Mouse (Mus musculus) ovary, postnatal 14 days (tissue): Measurements from ENCODE around the gene Rcor1.
"Not testable (repeated sequence)": the region's sequence is repeated elsewhere in the genome, so short reads cannot be mapped to it uniquely, and the experiment has no call there.

Source experiments
- DNase-seq: peaks from one replicate; pipeline ENCODE4 v3.0.0; 2022; ENCODE audit warnings: low spot score

Gene Rcor1

DNA sequence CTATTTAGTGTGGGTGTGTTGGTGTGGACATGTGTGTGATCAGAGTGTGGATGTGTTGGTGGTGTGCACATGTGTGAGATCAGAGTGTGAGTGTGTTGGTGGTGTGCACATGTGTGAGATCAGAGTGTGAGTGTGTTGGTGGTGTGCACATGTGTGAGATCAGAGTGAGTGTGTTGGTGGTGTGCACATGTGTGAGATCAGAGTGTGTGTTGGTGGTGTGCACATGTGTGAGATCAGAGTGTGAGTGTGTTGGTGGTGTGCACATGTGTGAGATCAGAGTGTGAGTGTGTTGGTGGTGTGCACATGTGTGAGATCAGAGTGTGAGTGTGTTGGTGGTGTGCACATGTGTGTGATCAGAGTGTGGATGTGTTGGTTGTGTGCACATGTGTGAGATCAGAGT is 30.1 kb downstream of the Rcor1 start:
- DNase-seq = not testable (repeated sequence)

DNA sequence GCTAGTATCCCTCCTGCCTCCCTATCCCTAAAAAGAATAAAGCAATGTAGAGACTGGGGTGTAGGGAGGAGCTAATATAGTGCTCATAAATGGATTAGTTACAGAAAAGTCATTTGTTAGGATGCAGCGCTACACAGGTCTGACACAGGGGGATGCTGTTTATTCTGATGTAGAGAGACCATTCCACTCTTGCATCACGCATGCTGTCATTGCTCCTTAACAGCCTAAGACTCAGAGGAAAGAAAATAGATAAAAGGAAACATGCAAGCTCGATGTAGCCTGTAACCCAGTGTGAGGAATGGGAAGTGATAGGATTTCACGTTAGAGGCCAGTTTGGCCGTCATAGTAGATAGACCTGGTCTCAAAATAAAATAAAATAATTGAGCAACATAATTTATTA is 31.9 kb downstream of the Rcor1 start:
- DNase-seq = no peak

GRCm38 (mm10) chr12:111071477-111072152 is 32.5 kb downstream of the Rcor1 start:
- DNase-seq = peak; percentile 21

DNA sequence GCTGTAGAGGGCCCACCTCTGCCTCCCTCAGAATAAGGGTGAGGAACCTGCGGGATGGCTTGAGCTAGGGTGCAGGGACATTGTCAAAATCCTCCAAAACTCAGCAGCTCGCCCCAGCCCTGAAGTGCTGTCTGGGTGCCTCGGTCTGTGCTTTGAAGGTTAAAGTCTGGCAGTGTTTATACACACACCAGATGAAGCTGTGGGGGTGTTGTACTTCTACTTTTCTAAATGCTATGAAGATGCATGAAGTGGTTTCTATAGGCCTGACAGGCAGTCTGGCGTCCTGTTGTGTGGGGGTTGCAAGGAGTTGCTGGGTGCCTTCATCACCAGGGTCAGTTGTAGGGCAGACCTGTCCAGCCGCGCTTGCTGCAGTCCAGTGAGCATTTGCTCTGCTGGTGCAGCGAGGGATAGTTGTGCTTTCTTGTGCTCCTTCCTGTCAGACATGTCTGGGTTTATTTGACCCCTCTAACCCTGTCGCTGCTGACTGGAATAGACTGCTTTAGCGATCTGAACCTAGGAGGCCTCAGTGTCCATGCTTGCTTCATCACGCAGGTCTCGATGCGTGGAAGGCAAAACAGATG is 37.3 kb downstream of the Rcor1 start:
- no peak for DNase-seq

DNA sequence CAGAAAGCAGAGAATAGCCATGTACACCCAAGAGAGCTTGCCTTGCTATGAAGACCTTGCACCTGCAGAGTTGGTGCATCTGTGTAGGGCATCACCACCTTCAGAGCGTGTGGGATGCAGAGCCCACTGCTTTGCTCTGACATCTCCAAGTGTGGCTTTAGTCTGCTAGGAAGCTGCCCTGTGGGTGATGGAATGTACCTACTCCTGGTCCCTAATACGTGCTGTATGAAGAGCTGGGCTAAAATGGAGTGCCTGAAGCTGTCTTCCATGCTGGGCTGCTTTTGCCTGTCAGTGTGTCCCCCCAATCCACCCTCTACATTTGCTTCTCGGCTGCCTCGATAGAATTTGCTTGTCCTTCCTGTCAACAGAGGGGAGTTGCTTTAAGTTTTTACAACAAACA is 46.4 kb downstream of the Rcor1 start:
- DNase-seq = no peak

DNA sequence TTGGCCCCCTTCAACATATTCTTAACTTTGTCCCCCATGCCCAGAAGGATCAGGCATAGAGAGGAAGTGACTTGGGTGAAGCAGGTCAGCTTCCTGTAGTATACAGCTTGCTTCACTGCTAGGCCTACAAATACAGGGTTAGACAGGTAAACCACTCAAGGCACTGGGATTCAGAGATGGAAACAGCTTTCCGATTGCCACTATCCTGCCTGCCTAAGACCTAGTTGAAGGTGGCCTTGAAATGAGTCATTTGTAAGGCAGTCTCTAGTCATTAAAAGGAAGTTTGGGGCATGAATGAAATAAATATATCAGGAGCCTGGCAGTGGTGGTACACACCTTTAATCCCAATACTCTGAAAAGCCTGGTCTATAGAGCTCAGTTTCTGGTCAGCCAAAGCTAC is 47.9 kb downstream of the Rcor1 start:
- DNase-seq = no peak

GRCm38 (mm10) chr12:111088186-111088585 is 49.0 kb downstream of the Rcor1 start:
- DNase-seq = peak; percentile 71

GRCm38 (mm10) chr12:111088731-111089141 is 49.6 kb downstream of the Rcor1 start:
- no peak for DNase-seq

DNA sequence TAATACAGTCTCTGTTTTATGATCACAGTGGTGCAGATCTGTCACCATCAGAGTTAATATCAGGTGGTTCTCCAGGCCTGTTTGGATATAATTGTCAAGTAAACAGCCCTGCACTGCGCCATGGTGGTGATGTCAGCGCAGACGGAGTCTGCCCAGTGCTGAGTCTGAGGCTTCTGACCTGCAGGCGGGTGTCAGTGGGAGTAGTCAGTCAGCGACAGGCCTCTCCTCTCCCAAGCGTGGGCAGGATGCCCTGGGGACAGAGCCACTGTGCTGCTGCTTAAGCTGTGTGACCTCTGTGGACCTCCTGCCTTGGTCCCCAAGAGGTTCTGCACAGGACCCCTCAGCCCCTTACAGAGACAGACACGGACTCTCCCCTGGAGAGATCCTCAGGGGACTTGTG is 50.0 kb downstream of the Rcor1 start:
- no peak for DNase-seq

DNA sequence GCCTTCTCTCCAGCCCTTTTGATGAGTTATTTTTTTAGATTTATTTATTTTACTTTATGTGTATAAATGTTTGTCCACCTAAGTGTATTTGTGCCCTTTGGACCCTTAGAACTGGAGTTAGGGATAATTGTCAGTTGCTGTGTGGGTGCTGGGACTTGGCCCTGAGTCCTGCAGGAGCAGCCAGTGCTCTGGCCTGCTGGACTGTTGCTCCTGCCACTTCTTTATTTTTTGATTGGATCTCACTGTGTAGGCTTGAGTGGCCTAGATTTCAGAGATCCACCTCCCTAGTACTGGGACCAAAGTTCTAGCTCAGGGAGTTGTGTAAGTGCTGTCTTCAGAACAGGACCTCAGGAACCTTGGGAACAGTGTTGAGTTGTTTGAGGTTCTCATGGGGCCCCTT is 51.6 kb downstream of the Rcor1 start:
- DNase-seq = no peak

DNA sequence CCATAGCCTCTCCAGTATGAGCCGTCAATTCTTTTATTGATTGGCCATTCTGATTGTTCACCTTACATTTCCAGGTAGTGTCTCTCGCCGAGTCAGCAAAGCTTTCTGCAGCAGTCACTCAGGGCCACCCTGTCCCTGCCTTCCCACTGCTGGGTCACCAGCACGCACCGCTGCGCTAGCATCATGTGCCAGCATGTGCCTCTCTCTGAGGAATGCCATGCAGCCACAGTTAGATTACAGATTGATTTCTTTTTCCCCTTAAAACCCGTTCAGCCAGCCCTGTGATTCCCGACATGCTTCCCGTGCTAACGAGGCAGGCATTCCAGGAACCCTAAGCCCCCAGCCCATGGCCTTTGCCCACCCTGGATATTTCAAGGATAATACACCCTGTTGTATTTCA is 52.8 kb downstream of the Rcor1 start:
- DNase-seq = no peak

GRCm38 (mm10) chr12:111094073-111094472 is 54.9 kb downstream of the Rcor1 start:
- DNase-seq = no peak

DNA sequence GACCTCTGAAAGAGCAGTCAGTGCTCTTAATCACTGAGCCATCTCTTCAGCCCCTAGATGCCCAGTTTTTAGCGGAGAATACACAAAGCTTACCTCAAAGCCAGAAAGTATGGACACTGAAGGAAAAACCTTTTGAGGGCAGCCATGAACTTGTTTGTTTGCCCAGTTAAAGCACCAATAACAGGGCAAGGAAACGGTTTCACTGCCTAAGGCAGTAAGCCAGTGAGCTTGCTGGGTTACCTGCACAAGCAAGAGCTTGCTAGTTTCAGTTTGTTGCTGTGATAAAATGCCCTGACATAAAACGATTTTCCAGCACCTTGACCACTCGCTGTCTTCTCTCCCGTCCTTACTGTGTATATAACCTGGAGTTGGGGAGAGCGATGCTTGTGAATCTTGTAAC is 55.9 kb downstream of the Rcor1 start:
- no peak for DNase-seq

GRCm38 (mm10) chr12:111096249-111096648 is 57.1 kb downstream of the Rcor1 start:
- DNase-seq = no peak

- no peak for DNase-seq
These were observed 57.9 kb downstream of the Rcor1 start for GRCm38 (mm10) chr12:111097036-111097435.

- no peak for DNase-seq
These were observed 72.0 kb downstream of the Rcor1 start for GRCm38 (mm10) chr12:111111176-111111575.

DNA sequence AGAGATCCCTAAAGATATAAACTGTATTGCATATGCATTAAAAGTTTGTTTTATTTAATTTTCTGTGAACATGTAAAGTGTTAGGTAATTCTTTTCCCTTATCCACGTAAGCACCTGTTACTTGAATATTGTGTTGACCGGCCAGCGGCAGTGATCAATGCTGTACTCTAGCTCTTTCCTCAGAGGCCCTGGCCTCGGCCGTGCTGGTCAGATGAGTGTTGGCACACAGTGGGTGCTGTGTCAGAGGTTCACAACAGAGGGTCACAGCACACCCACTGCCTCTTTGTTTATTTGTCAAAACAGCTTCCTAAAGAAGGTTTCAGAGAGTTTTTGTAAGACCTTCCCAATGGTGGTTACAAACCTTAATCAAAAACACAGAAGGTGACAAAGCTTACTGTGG is 75.4 kb downstream of the Rcor1 start:
- no peak for DNase-seq

- no peak for DNase-seq
These were observed 80.4 kb downstream of the Rcor1 start for GRCm38 (mm10) chr12:111119506-111120085.

DNA sequence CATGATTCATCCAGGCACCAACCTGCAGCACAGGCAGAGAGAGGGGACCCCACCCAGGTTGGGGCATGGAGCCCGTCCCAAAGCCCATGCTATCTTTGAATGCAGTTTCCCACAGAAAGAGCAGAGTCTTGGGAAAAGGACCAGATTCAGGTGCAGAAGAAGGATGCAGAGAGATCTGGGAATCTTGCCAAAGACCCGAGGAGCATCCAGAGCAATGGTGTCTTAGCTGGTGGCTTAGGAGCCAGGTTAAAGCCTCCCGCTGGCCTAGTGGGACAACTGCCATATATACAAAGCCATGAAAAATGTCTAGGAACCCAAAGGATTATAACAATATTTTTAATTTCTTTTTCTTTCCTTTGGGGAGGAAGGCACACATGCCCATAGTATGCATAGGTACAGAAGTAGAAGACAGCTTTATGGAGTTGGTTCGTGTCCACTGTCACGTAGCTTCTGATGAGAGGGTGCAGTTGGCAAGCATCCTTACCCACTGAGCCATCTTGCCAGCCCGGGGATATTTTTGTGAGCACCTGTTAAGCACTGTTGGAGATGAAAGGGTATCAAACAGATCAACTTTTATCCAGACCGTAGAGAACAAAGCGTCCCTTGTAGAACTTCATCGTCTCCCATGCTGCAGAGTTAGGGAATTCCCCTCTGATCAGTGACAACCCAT is 82.0 kb downstream of the Rcor1 start:
- DNase-seq = no peak

GRCm38 (mm10) chr12:111122332-111122852 is 83.2 kb downstream of the Rcor1 start:
- DNase-seq = no peak

DNA sequence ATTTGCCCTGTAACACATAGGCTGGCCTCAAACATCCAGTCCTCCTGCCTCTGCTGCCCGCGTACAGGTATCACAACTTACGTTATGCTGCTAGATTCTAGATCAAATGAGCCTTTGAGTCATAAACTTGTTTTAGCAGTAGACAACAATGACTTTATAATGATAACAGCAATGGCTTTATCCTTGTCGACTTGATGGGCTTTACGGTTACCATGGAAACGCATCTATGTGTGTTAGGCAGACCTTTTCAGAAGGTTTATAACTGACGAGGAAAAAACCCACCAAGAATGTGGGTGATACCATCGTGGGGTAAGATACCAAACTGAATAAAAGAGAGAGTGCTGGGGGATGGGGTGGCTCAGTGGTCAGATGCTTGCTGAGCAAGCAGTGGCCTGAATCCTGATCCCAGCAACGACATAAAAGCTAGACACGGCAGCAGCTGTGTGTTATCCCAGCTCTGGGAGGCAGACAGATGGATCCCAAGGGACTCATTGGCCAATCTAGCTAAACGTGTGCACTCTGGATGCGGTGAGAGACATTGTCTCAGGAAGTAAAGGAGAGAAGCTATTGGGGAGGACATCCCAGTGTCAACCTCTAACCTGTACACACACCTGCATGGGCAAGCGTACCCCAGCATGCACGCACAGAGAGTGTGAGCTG is 85.6 kb downstream of the Rcor1 start:
- no peak for DNase-seq

DNA sequence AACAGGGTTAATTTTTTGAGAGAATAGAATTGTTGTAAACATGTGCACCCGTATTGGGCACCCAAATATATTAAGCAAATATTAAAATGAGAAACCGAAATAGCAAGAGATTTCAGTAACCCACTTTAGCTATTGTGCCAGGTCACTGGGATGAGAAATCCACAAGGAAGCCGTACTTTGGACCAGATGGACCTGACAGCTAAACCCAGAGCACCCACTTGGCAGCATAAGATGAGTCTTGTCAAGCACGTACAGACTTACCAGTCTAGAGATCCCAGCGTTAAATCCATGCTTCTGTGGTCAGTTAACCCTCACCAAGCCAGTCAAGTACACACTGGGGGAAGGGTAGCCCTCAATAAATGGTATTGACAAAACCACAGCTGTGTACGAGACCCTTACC is 86.5 kb downstream of the Rcor1 start:
- DNase-seq = no peak
